Mouse (Mus musculus) MEL (cell line): ENCODE measurements around the gene Pym1.
A peak's percentile ranks its signal among the peaks of the same experiment; 100 is the strongest.

Source experiments
- CHD2 ChIP-seq: IDR thresholded peaks from 2 replicates; pipeline ENCODE4 v1.6.1; 2011; ENCODE audit warnings: low read length, improper control_type of control experiment
- CTCF ChIP-seq, 3 experiments: IDR thresholded peaks in 2 of 3; conservative IDR thresholded peaks in 1 of 3; 2 replicates each; pipeline ENCODE4 v1.5.1; 2011 to 2012; ENCODE audit warnings: low read length in 3 of 3, low read depth in 2 of 3, mild to moderate bottlenecking in 2 of 3, improper control_type of control experiment in 1 of 3, inconsistent platforms in 1 of 3, mixed read lengths in 1 of 3, moderate library complexity in 1 of 3; ENCODE audit not compliant: control insufficient read depth in 1 of 3, insufficient read depth in 1 of 3, poor library complexity in 1 of 3, severe bottlenecking in 1 of 3
- EP300 ChIP-seq, 2 experiments: IDR thresholded peaks; 2 replicates each; pipeline ENCODE4 v1.6.1; 2011; ENCODE audit warnings: improper control_type of control experiment in 2 of 2, low read length in 2 of 2, low read depth in 1 of 2, mild to moderate bottlenecking in 1 of 2
- ETS1 ChIP-seq: IDR thresholded peaks from 2 replicates; pipeline ENCODE4 v1.6.1; 2012; ENCODE audit warnings: low read depth, mild to moderate bottlenecking, inconsistent platforms, low read length, improper control_type of control experiment, moderate library complexity
- GABPA ChIP-seq: IDR thresholded peaks from 2 replicates; pipeline ENCODE4 v1.6.1; 2012; ENCODE audit warnings: low read depth, mild to moderate bottlenecking, inconsistent platforms, low read length, improper control_type of control experiment, moderate library complexity
- GATA1 ChIP-seq: IDR thresholded peaks from 2 replicates; pipeline ENCODE4 v1.6.1; 2011; ENCODE audit warnings: low read depth, low read length, improper control_type of control experiment
- HCFC1 ChIP-seq: IDR thresholded peaks from 2 replicates; pipeline ENCODE4 v1.6.1; 2012; ENCODE audit warnings: low read depth, mild to moderate bottlenecking, inconsistent platforms, low read length, improper control_type of control experiment, moderate library complexity
- MAX ChIP-seq: IDR thresholded peaks from 2 replicates; pipeline ENCODE4 v1.6.1; 2011; ENCODE audit warnings: low read length, improper control_type of control experiment
- MEF2A ChIP-seq: IDR thresholded peaks from 2 replicates; pipeline ENCODE4 v1.6.1; 2014; ENCODE audit warnings: low read depth, mild to moderate bottlenecking, inconsistent platforms, low read length, improper control_type of control experiment; ENCODE audit not compliant: poor library complexity, insufficient replicate concordance, severe bottlenecking; ENCODE audit errors: extremely low read depth
- POLR2A ChIP-seq, 2 experiments: IDR thresholded peaks; 2 replicates each; pipeline ENCODE4 v1.6.1; 2011 to 2012; ENCODE audit warnings: low read length in 2 of 2, mild to moderate bottlenecking in 2 of 2, control low read depth in 1 of 2, improper control_type of control experiment in 1 of 2, low read depth in 1 of 2, moderate library complexity in 1 of 2; ENCODE audit not compliant: control insufficient read depth in 1 of 2, insufficient read depth in 1 of 2, poor library complexity in 1 of 2
- TCF12 ChIP-seq: IDR thresholded peaks from 2 replicates; pipeline ENCODE4 v1.6.1; 2014; ENCODE audit warnings: low read depth, mild to moderate bottlenecking, inconsistent platforms, low read length, improper control_type of control experiment, moderate library complexity
- USF1 ChIP-seq: IDR thresholded peaks from 2 replicates; pipeline ENCODE4 v1.6.1; 2014; ENCODE audit warnings: low read depth, mild to moderate bottlenecking, inconsistent platforms, low read length, improper control_type of control experiment, moderate library complexity

- TF ChIP-seq MEF2A (no peak), MAX (no peak), CTCF (IDR thresholded peaks at IDR 0.05 in 2 of 3, conservative IDR thresholded peaks at IDR 0.05 in 1 of 3; ENCODE audit: control insufficient read depth in 1 of 3, insufficient read depth in 1 of 3, low read depth in 2 of 3, low read length in 3 of 3, poor library complexity in 1 of 3, severe bottlenecking in 1 of 3) (peak in 1 of 3 experiments; percentile 44; a peak in 2 of 6 replicates), CHD2 (no peak), POLR2A (IDR thresholded peaks at IDR 0.05; ENCODE audit: control insufficient read depth in 1 of 2, insufficient read depth in 1 of 2, low read depth in 1 of 2, low read length in 2 of 2, poor library complexity in 1 of 2) (no peak), GABPA (no peak), USF1 (no peak), ETS1 (no peak), HCFC1 (no peak), GATA1 (no peak), TCF12 (no peak), EP300 (IDR thresholded peaks at IDR 0.05; ENCODE audit: low read depth in 1 of 2, low read length in 2 of 2) (no peak)
Measured at GRCm38 (mm10) chr10:128792041-128792440, 44.4 kb downstream of the Pym1 start.
